Mouse (Mus musculus) limb, embryonic 14.5 days (tissue): Measurements from ENCODE around the gene Cacng2. TPM values are rescaled to one million over a fixed set of nuclear protein-coding genes. Genes with fewer than 3 reads are reported as not detected.

Experiments used
- ATAC-seq: fragments of 200-750 bp; cut with Nextera tagmentation; 2 replicates; pipeline ENCODE4 v1.8.0; 2017; ENCODE audit warnings: low read depth, moderate number of reproducible peaks, moderate TSS enrichment; ENCODE audit not compliant: low FRiP score
- DNase-seq: peaks from one replicate; pipeline ENCODE4 v3.0.0-alpha.2; 2015; ENCODE audit warnings: low spot score
- H3K27ac ChIP-seq: fragments of 300-500 bp; sonication (generic); replicated peaks from 2 replicates; pipeline ENCODE4 v1.5.1; 2014; ENCODE audit warnings: low read depth, mild to moderate bottlenecking, low read length, moderate library complexity, mixed read lengths
- H3K27me3 ChIP-seq: fragments of 300-500 bp; sonication (generic); 2 replicates; pipeline ENCODE4 v1.6.1; 2014; ENCODE audit warnings: low read length, mixed read lengths; ENCODE audit not compliant: control insufficient read depth, insufficient read depth
- H3K36me3 ChIP-seq: fragments of 300-500 bp; sonication (generic); 2 replicates; pipeline ENCODE4 v1.6.1; 2014; ENCODE audit warnings: mild to moderate bottlenecking, low read length, moderate library complexity, mixed read lengths; ENCODE audit not compliant: control insufficient read depth, insufficient read depth
- H3K4me1 ChIP-seq: fragments of 300-500 bp; sonication (generic); 2 replicates; pipeline ENCODE4 v1.6.1; 2014; ENCODE audit warnings: antibody characterized with exemption, low read length, mixed read lengths; ENCODE audit not compliant: control insufficient read depth, insufficient read depth
- H3K4me2 ChIP-seq: fragments of 300-500 bp; sonication (generic); replicated peaks from 2 replicates; pipeline ENCODE4 v1.6.1; 2014; ENCODE audit warnings: low read depth, mild to moderate bottlenecking, low read length, moderate library complexity; ENCODE audit not compliant: severe bottlenecking
- H3K4me3 ChIP-seq: fragments of 300-500 bp; sonication (generic); replicated peaks from 2 replicates; pipeline ENCODE4 v1.5.1; 2014; ENCODE audit warnings: low read length
- H3K9ac ChIP-seq: fragments of 300-500 bp; sonication (generic); 2 replicates; pipeline ENCODE4 v1.6.1; 2014; ENCODE audit warnings: mild to moderate bottlenecking, low read depth, low read length, moderate library complexity; ENCODE audit not compliant: severe bottlenecking
- H3K9me3 ChIP-seq: fragments of 300-500 bp; sonication (generic); 2 replicates; pipeline ENCODE4 v1.6.1; 2016; ENCODE audit warnings: low read length; ENCODE audit not compliant: control insufficient read depth
- POLR2A ChIP-seq: fragments of 200-500 bp; IDR thresholded peaks from 2 replicates; pipeline ENCODE4 v1.8.0; 2012; ENCODE audit warnings: inconsistent platforms, mild to moderate bottlenecking, moderate library complexity, borderline replicate concordance; ENCODE audit not compliant: insufficient read depth, insufficient read length; ENCODE audit errors: extremely low read depth
- WGBS: fragments of 180-500 bp; shearing (Covaris S2); extraction: QIAGEN DNeasy Blood & Tissue Kit; methylation state at CpG from one replicate; pipeline ENCODE4 v1.1.7; 2014; 5-methylcytosine and 5-hydroxymethylcytosine counted together
- polyA plus RNA-seq, 2 experiments: library from polyadenylated mRNA; depleted of rRNA in 1 of 2; stranded (reverse) in 1 of 2; unstranded in 1 of 2; fragments of >200 nt; fragmentation: Nextera tagmentation in 1 of 2; extraction: Ambion mirVana in 1 of 2; gene quantifications; 2 replicates each; pipeline versions ENCODE4 v1.2.1 to v1.2.3; 2012 to 2014

Cacng2 gene
- polyA plus RNA-seq, 2 experiments, result 0.03 TPM; not detected in 1

DNA sequence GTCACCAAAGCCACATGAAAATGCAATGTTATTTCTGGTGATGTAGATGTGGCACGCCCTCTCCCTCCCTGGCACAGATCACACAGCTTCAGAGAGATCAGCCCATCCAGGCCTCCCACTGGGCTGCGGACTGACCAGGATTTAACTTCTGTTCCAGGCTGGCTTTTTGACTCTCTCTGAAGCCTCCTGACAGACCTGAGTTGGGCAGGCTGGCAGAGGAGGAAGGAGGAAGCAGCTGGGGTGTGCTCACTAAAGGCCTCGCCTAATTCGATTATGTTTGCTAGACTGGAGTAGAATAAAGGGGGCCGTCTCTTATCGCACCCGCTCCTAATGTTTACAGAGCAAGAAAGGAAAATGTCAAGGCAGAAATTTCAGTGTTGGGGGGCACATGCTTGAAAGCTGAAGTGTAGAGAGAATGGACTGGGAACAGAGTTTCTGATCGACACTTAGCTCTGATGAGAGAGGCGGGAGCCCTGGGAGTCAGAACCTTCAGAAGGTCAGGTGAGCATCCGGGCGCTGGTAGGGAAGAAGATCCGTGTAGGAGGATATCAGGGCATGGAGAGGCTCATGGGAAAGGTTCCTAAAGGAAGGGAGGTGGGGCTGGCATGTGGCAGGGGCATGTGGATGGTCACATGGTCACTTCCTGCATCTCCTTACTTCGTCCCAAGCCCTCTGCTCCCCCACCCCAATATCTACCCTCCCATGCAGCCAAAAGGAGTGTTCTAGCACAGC lies 36.8 kb downstream of the Cacng2 start:
- H3K27ac ChIP-seq, result no peak overlapping the region
- no peak overlapping the region for H3K9ac ChIP-seq
- H3K9me3 ChIP-seq, result no peaks in the 10 kb centered on the region
- ATAC-seq (no peak), DNase-seq (no peak)
- TF ChIP-seq POLR2A, result no peak
- no peak overlapping the region for H3K4me2 ChIP-seq
- WGBS, result 73% methylated on average over 13 of the region's 13 CpGs
- no peaks in the 10 kb centered on the region for H3K4me1 ChIP-seq
- H3K36me3 ChIP-seq, result no peaks in the 10 kb centered on the region
- no peaks in the 10 kb centered on the region for H3K27me3 ChIP-seq
- no peak overlapping the region for H3K4me3 ChIP-seq

DNA sequence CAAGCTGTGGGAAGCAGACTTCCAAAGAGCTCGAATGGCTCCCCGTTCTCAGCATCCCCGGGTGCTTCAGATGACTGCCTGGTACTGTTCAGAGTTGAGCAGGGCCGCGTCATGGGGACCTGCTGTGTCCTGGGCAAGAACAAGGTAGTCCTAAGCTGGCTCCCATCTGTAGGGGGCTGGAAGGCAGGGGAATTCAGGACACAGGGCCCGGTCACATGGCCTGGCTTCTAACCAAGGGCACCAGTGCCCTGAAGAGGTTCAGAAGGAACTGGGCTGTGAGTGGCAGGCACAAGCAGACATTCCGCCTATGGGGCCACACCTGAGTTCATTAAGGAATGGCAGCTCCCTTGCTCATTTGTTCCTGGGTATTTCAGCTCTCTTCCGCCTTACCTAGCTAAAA lies 37.7 kb downstream of the Cacng2 start:
- ATAC-seq, result no peak
- WGBS, result 54% methylated on average over 8 of the region's 8 CpGs

DNA sequence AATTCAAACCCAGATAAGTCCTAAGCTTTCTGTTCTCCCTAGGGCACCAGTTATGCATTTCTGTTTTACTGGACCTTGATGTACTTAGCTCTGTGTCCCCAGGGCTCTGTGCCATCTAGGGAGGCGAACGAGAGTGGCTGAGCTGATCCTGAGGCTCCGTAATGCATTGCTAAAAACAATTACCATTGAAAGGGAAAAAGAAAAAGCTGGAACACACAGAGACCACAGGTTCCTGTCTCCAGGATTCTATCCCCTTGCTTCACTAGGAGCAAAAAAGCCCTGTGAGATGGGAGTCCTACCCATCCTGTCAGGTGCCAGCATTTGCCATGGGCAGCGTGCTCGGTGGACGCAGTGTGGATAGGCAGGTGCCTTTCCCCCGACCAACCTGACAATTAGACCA lies 38.4 kb downstream of the Cacng2 start:
- no peak for TF ChIP-seq POLR2A
- Histone ChIP-seq H3K9me3 (no peaks in the 10 kb centered on the region), H3K4me3 (no peak overlapping the region), H3K4me2 (no peak overlapping the region), H3K36me3 (no peaks in the 10 kb centered on the region), H3K27ac (no peak overlapping the region), H3K4me1 (no peaks in the 10 kb centered on the region), H3K27me3 (no peaks in the 10 kb centered on the region), H3K9ac (no peak overlapping the region)
- ATAC-seq (no peak), DNase-seq (no peak)
- 89% methylated on average over 7 of the region's 7 CpGs for WGBS

More for the DNA sequence above, 37.7 kb downstream of the Cacng2 start:
- Histone ChIP-seq H3K27ac (no peak overlapping the region), H3K9ac (no peak overlapping the region), H3K4me2 (no peak overlapping the region), H3K27me3 (no peaks in the 10 kb centered on the region), H3K4me3 (no peak overlapping the region), H3K36me3 (no peaks in the 10 kb centered on the region), H3K9me3 (no peaks in the 10 kb centered on the region), H3K4me1 (no peaks in the 10 kb centered on the region)
- DNase-seq, result no peak
- no peak for TF ChIP-seq POLR2A

DNA sequence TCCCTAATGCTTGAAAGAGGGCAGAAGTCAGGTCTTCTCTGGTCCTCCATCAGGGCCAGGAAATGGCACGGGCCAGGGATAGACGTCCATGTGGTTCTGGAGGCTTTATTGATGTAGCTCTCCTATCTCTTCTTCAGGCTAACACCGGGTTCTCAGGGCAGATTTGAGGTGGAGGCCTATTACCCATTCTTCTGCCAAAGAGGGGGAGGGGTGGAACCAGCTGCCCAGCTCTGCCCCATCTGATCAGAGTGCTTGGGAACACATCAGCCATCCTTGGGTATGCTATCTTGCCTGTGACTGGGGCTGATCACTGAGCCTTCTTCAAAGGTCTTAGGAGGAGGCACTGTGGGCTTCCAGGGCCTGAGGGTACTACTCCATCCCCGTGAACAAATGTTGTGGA lies 39.5 kb downstream of the Cacng2 start:
- Histone ChIP-seq H3K27me3 (no peaks in the 10 kb centered on the region), H3K27ac (no peak overlapping the region), H3K4me2 (no peak overlapping the region), H3K9ac (no peak overlapping the region), H3K4me1 (no peaks in the 10 kb centered on the region), H3K9me3 (no peaks in the 10 kb centered on the region), H3K4me3 (no peak overlapping the region), H3K36me3 (no peaks in the 10 kb centered on the region)
- DNase-seq, result no peak
- no peak for ATAC-seq
- 78% methylated on average over 4 of the region's 4 CpGs for WGBS
- TF ChIP-seq POLR2A, result no peak

DNA sequence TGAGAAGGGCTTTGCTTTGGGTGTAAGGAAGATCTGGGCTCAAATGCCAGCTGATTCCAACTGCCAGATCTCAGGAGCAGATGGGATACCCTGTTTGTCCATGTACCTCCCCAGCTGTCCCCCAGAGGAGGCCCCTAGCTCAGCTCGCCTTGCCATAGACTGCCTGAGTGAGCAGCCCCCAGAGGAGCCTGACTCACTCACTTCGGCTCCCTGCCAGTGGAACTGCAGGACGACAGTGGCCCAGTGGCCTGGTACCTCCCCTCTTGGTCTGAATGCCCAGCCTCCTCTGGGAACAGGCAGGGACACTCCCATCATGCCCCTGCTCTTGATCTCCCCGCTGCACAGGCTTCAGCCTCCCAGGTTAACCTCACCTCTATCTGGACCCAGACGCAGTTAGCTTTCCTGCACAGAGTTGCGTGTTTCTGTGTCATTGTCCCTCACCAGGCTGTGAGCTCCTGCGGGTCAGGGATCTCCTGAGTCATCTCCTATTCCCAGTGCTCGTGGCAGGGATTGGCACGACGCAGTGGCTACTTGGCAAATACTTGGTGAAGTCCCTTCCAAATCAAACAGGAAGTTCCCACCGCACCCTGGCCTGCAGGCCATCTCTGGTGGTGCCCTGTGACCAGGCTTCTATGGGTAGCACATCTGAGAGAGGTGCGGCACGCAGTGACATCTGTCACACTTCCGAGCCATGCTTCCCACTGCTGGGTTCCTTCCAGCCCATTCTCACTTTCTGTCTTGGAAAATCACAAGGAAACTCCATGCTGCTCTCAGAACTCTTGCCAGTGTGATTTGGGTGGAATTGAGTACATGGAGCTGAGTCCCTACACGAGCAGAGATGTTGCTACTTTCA lies 40.8 kb downstream of the Cacng2 start:
- Histone ChIP-seq H3K27ac (no peak overlapping the region), H3K9me3 (no peaks in the 10 kb centered on the region), H3K4me3 (no peak overlapping the region), H3K9ac (no peak overlapping the region), H3K36me3 (no peaks in the 10 kb centered on the region), H3K27me3 (no peaks in the 10 kb centered on the region), H3K4me1 (no peaks in the 10 kb centered on the region), H3K4me2 (no peak overlapping the region)
- ATAC-seq (no peak), DNase-seq (no peak)
- WGBS, result 68% methylated on average over 15 of the region's 15 CpGs
- TF ChIP-seq POLR2A, result no peak
